Mouse (Mus musculus) heart, postnatal 0 days (tissue): ENCODE data around the gene Jarid2. TPM values are rescaled to one million over a fixed set of nuclear protein-coding genes. Genes with fewer than 3 reads are reported as not detected.

Experiments used
- ATAC-seq: fragments of 200-750 bp; cut with Nextera tagmentation; 2 replicates; pipeline ENCODE4 v1.8.0; 2017; ENCODE audit warnings: low read depth, moderate number of reproducible peaks, moderate library complexity; ENCODE audit not compliant: insufficient read depth
- DNase-seq: peaks from one replicate; pipeline ENCODE4 v3.0.0-alpha.2; 2016; ENCODE audit warnings: low spot score
- H3K27ac ChIP-seq: fragments of 300-500 bp; sonication (generic); 2 replicates; pipeline ENCODE4 v1.5.1; 2014; ENCODE audit warnings: low read depth, mild to moderate bottlenecking
- H3K27me3 ChIP-seq: fragments of 300-500 bp; sonication (generic); 2 replicates; pipeline ENCODE4 v1.6.1; 2014; ENCODE audit warnings: low read length, mixed read lengths; ENCODE audit not compliant: control insufficient read depth, insufficient read depth
- H3K36me3 ChIP-seq: fragments of 300-500 bp; sonication (generic); replicated peaks from 2 replicates; pipeline ENCODE4 v1.6.1; 2014; ENCODE audit warnings: low read length, mixed read lengths; ENCODE audit not compliant: control insufficient read depth, insufficient read depth
- H3K4me1 ChIP-seq: fragments of 300-500 bp; sonication (generic); 2 replicates; pipeline ENCODE4 v1.6.1; 2014; ENCODE audit warnings: antibody characterized with exemption; ENCODE audit not compliant: control insufficient read depth, insufficient read depth
- H3K4me2 ChIP-seq: fragments of 300-500 bp; sonication (generic); 2 replicates; pipeline ENCODE4 v1.6.1; 2014; ENCODE audit warnings: low read depth, mild to moderate bottlenecking, low read length, moderate library complexity
- H3K4me3 ChIP-seq: fragments of 300-500 bp; sonication (generic); 2 replicates; pipeline ENCODE4 v1.5.1; 2014; ENCODE audit warnings: low read depth, low read length
- H3K9ac ChIP-seq: fragments of 300-500 bp; sonication (generic); replicated peaks from 2 replicates; pipeline ENCODE4 v1.6.1; 2014; ENCODE audit warnings: low read depth, low read length, mixed read lengths
- H3K9me3 ChIP-seq: fragments of 300-500 bp; sonication (generic); replicated peaks from 2 replicates; pipeline ENCODE4 v1.6.1; 2016; ENCODE audit warnings: low read length; ENCODE audit not compliant: control insufficient read depth
- CTCF ChIP-seq: IDR thresholded peaks from 2 replicates; pipeline ENCODE4 v1.5.1; 2016; ENCODE audit warnings: antibody characterized with exemption, control low read depth, low read depth
- EP300 ChIP-seq: IDR thresholded peaks from 2 replicates; pipeline ENCODE4 v1.6.1; 2016; ENCODE audit warnings: antibody characterized with exemption, low read depth
- WGBS: fragments of 180-500 bp; shearing (Covaris S2); extraction: QIAGEN DNeasy Blood & Tissue Kit; methylation state at CpG from one replicate; pipeline ENCODE4 v1.1.7; 2014; 5-methylcytosine and 5-hydroxymethylcytosine counted together
- polyA plus RNA-seq: library from polyadenylated mRNA; unstranded; fragments of >200 nt; fragmentation: Nextera tagmentation; extraction: Ambion mirVana; gene quantifications from 2 replicates; pipeline ENCODE4 v1.2.1, GENCODE M21; 2015
- total RNA-seq: library from RNA; depleted of rRNA; stranded (reverse); fragments of >200 nt; gene quantifications from 2 replicates; pipeline ENCODE4 v1.2.3, GENCODE M21; 2014; ENCODE audit warnings: low replicate concordance

The Jarid2 gene
- total and polyA plus RNA-seq, 2 experiments from 2014 or later = 10.2 to 17.7 TPM

DNA sequence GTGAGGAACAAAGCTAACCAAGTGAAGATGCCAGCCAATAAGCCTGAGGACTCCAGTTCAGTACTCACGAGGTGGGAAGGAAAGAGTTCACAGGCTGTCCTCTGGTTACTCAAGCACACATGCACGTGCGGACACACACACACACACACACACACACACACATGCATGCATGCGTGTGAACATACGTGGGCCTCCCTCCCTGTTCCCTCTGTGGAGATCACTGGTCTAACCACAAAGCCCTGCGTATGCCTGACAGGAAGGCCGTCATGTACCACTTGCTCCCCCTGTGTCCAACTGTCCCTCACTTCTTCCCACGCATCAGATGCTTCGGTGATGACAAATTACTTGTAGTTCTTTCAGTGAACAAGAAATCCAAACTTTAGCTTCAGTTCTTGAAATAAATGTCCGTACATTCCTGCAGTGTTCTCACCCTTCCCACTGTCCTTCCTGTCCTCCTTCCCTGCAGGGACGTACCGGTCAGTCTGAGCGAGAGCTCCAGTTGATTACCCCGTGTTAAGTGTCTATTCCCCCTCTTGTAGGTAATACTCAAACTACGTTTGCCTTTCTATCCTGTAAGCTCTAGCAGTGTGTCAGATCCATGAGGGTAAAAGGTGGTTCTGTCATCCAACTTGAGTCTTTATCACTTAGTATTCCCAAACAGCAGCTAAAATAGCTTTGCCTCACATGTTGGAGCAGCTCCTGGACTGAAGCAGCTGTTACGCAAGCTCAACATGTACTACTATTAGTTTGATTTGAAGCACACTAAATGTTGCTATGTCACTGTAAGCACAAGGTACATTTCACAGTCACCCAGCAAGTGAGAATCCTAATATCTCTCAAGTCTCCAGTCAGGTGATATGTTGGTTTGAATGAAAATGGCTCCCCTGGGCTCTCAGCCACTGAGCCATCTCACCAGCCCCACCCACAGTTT lies 219.3 kb downstream of the Jarid2 start:
- peak overlapping the region; percentile 34; the same call in 1 of the 2 replicates for H3K27ac ChIP-seq
- H3K4me2 ChIP-seq = no peak overlapping the region
- no peak overlapping the region for H3K4me3 ChIP-seq
- H3K27me3 ChIP-seq = no peaks in the 10 kb centered on the region
- peaks cover 31% of the 10 kb centered on the region; the same call in 1 of the 2 replicates for H3K4me1 ChIP-seq
- no peak overlapping the region for H3K9ac ChIP-seq
- ATAC-seq (no peak), DNase-seq (peak; percentile 38)
- no peaks in the 10 kb centered on the region for H3K9me3 ChIP-seq
- H3K36me3 ChIP-seq = 0 out of 2 replicates have a peak, but pooled peaks cover 6% of the 10 kb centered on the region
- WGBS = 78% methylated on average over 16 of the region's 16 CpGs
- TF ChIP-seq CTCF = no peak

DNA sequence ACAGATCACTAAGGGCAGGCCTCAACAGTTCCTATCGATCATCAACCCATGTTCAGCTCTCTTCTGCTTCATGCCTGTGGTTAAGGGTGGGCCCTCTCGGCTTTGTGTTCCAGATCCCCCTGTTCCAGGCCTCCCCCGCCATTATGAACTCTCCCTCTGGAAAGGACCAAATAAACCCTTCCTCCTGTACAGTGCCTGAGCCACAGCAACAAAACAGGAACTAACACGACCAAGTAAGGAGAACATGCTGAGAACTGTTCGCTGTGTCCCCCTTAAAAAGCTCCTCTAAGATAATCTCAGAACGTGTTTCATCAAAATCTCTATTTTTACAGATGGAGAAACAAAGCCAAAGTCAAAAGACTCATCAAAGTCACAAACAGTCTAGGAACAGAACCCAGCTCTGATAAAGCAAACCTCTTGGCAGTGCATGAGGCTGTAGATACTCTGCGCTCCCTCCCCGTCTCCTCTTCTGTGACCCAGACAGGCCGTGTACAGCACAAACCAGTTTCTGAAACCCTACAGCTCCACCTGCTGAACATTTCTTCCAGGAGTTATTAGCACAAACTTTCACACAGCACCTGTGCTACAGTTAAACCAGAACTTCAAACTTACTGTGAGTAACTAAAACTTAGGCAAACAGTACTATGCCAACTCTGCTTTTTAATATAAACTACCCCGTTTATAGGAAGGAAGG lies 223.3 kb downstream of the Jarid2 start:
- H3K4me3 ChIP-seq = no peak overlapping the region
- H3K36me3 ChIP-seq = peaks cover 13% of the 10 kb centered on the region
- ATAC-seq = peak; percentile 84
- no peaks in the 10 kb centered on the region for H3K9me3 ChIP-seq
- WGBS = 45% methylated on average over 10 of the region's 10 CpGs
- peaks cover 23% of the 10 kb centered on the region; the same call in 1 of the 2 replicates for H3K4me1 ChIP-seq
- H3K27ac ChIP-seq = peak overlapping the region; percentile 43; the same call in 1 of the 2 replicates
- no peak for TF ChIP-seq EP300
- peak; percentile 58 for TF ChIP-seq CTCF
- no peak overlapping the region for H3K9ac ChIP-seq
- peak; percentile 68 for DNase-seq
- H3K27me3 ChIP-seq = no peaks in the 10 kb centered on the region
- no peak overlapping the region for H3K4me2 ChIP-seq

DNA sequence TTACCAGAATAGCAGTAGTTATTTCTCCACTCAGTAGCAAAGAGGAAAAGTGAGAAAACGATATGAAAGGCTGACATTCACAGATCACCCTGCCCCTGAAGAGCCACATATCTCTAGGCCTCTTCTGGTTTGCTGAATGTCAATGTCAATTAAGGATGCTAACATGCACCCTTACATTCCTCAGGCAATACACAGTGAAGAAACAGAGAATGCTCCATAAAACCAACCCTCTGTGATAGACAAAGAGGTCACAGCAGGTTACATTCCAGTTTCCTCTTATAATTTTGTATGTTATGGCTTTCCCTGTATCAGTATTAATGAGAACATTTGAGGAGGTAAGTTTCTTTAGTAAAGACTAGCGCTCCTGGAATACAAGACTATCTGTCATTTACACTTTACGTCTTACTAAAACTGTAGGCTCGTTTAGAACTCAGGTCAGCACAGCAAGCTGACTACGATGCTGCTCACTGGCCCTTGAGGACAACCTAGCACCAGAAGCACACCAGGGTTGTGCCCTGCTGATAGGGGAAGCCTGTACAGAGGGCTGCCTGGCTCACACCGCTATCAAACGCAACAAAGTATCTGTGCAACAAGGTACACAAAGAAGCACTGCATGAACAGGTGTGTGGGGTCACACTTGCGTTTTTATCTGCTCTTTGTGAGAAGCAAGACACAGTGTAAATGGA lies 224.4 kb downstream of the Jarid2 start:
- no peak overlapping the region for H3K4me3 ChIP-seq
- 72% methylated on average over 8 of the region's 8 CpGs for WGBS
- no peak for TF ChIP-seq CTCF
- no peak for TF ChIP-seq EP300

DNA sequence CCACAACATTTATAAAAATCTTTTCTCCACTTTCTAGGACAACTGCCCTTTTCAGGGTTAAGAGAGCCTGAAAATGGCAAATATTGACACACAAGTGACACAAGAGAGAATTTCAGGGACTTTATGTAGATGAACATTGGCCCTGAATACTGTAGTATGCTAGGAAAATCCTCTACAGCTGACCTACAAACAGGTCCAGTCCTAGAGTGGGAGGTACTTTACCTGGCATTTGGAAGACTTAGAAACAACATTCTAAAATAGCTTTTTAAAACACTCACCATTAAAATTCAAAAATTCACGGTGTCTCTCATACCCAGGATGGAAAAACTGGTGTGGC lies 224.9 kb downstream of the Jarid2 start:
- peaks cover 18% of the 10 kb centered on the region for H3K36me3 ChIP-seq
- no peaks in the 10 kb centered on the region for H3K27me3 ChIP-seq
- no peak overlapping the region for H3K27ac ChIP-seq
- 78% methylated on average over 1 of the region's 1 CpGs for WGBS
- DNase-seq (no peak), ATAC-seq (no peak)
- H3K9me3 ChIP-seq = no peaks in the 10 kb centered on the region
- H3K4me1 ChIP-seq = 0 out of 2 replicates have a peak, but pooled peaks cover 9% of the 10 kb centered on the region
- no peak overlapping the region for H3K4me3 ChIP-seq
- no peak for TF ChIP-seq EP300
- TF ChIP-seq CTCF = no peak
- no peak overlapping the region for H3K9ac ChIP-seq
- no peak overlapping the region for H3K4me2 ChIP-seq

More for the DNA sequence above, 224.4 kb downstream of the Jarid2 start:
- ATAC-seq (no peak), DNase-seq (no peak)
- no peaks in the 10 kb centered on the region for H3K9me3 ChIP-seq
- H3K4me2 ChIP-seq = no peak overlapping the region
- H3K36me3 ChIP-seq = peaks cover 18% of the 10 kb centered on the region
- H3K9ac ChIP-seq = no peak overlapping the region
- no peak overlapping the region for H3K27ac ChIP-seq
- H3K27me3 ChIP-seq = no peaks in the 10 kb centered on the region
- 0 out of 2 replicates have a peak, but pooled peaks cover 12% of the 10 kb centered on the region for H3K4me1 ChIP-seq

DNA sequence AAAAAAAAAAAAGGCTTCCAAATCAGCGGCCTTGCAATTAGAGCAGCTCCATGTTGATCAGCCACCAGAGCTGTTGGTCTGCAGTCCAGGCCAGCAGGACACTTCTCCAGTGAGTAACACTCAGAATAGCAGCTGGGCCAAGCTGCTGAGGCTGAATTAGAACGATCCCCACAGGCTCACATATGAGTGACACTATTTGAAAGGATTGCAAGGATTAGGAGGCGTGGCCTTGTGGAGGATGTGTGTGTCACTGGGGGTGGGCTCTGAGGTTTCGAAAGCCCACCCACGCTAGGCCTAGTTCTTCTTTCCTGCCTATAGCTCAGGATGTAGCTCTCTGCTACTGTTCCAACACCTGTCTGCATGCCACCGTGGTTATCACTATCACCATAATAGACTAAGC lies 226.5 kb downstream of the Jarid2 start:
- H3K9me3 ChIP-seq = no peaks in the 10 kb centered on the region
- H3K4me1 ChIP-seq = 0 out of 2 replicates have a peak, but pooled peaks cover 6% of the 10 kb centered on the region
- ATAC-seq (no peak), DNase-seq (no peak)
- H3K36me3 ChIP-seq = peaks cover 18% of the 10 kb centered on the region
- H3K27ac ChIP-seq = no peak overlapping the region
- no peak overlapping the region for H3K4me2 ChIP-seq
- 96% methylated on average over 6 of the region's 6 CpGs for WGBS
- no peaks in the 10 kb centered on the region for H3K27me3 ChIP-seq
- H3K9ac ChIP-seq = no peak overlapping the region
- H3K4me3 ChIP-seq = no peak overlapping the region
- no peak for TF ChIP-seq EP300
- TF ChIP-seq CTCF = no peak
